Mouse (Mus musculus) thymus, postnatal 0 days (tissue): ENCODE data around the gene Itga1. TPM values are rescaled to one million over a fixed set of nuclear protein-coding genes. Genes with fewer than 3 reads are reported as not detected.

ENCODE experiments used
- DNase-seq: peaks from one replicate; pipeline ENCODE4 v3.0.0-alpha.2; 2015; ENCODE audit warnings: low spot score
- polyA plus RNA-seq: library from polyadenylated mRNA; unstranded; fragments of >200 nt; fragmentation: Nextera tagmentation; extraction: Ambion mirVana; gene quantifications from 2 replicates; pipeline ENCODE4 v1.2.1, GENCODE M21; 2015

The Itga1 gene
- polyA plus RNA-seq, 1 experiment from 2014 or later = 2.5 TPM

GRCm38 (mm10) chr13:115099381-115099780, 2.4 kb downstream of the Itga1 start:
- DNase-seq = no peak

GRCm38 (mm10) chr13:115098227-115098626, 3.5 kb downstream of the Itga1 start:
- DNase-seq = no peak

GRCm38 (mm10) chr13:115096965-115097364, 4.8 kb downstream of the Itga1 start:
- DNase-seq = no peak

- no peak for DNase-seq
Measured at GRCm38 (mm10) chr13:115096216-115096615, 5.5 kb downstream of the Itga1 start.

- DNase-seq = no peak
Measured at GRCm38 (mm10) chr13:115095392-115095791, 6.4 kb downstream of the Itga1 start.

DNA sequence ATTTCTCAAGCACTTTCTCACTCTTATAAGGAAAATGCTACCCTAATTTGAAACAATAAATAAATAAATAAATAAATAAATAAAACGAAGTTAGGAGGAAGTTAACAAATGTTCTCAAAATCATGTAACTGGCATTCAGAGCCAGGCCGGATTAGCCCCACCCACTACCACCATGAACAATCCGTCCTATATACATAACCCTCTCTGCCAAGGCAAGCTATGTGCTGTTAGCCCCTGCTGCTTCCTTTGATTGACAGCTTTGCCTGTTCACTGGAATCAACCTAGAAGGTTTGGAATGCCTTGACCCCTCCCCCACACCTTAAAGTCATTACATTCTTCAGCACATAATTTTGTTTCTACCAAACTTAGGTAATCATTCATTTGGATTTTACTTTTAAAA, 10.3 kb downstream of the Itga1 start:
- no peak for DNase-seq

- DNase-seq = no peak
Measured at GRCm38 (mm10) chr13:115090977-115091445, 10.8 kb downstream of the Itga1 start.

- peak; percentile 93 for DNase-seq
Measured at GRCm38 (mm10) chr13:115090069-115090976, 11.4 kb downstream of the Itga1 start, which contains the start of gene Pelo. Pelo (minus strand) TSS chr13:115090186.

DNA sequence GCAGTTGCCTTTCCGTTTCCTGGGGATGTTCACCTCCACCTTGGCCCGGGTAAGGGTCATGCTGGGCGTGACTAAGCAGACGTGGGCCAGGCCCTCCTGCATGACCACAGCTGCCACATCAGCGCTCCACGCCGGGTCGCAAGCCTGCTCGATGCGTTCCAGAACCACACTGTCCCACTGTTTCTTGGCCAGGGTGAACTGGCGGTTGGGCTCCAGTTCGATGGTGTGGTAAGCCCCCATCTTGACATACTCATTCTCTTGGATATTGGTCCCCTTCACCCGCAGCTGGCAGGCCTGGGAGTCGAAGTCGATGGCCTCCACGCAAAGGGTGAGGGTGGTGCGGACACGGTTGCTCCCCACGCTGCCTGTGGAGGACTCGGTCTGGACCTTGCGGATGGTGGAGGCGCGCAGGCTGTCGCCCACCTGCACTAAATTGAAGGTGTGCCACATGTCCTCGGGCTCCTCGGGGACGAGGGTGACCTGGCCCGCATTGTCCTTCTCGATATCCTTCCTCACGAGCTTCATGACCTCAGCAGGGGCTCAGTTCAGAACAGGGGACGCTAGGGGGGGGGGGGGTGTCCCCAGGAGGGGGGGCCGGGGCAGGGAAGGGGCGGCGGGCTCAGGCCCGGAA, 12.3 kb downstream of the Itga1 start:
- DNase-seq = peak; percentile 30

GRCm38 (mm10) chr13:115089020-115089394, 12.8 kb downstream of the Itga1 start:
- DNase-seq = peak; percentile 7

DNA sequence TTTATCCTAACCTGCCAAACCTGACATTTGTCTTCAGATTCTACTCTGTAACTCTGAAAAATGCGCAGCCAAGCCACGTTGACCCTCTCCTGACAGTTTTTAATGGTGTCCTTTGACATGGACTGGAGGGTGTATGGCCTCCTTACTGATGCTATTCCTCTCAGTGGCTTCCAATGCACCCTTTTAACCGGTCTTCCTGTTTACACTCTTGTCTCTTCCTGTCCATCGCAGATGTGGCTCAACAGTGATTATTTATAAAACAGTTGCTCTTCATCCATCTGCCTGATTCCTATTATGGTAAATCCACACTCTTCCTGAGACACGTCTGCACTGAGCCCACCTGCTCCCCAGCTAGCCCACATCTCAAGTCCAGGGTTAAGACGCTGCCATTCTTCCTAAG, 15.8 kb downstream of the Itga1 start:
- DNase-seq = no peak

GRCm38 (mm10) chr13:115082339-115082738, 19.4 kb downstream of the Itga1 start:
- DNase-seq = no peak

DNA sequence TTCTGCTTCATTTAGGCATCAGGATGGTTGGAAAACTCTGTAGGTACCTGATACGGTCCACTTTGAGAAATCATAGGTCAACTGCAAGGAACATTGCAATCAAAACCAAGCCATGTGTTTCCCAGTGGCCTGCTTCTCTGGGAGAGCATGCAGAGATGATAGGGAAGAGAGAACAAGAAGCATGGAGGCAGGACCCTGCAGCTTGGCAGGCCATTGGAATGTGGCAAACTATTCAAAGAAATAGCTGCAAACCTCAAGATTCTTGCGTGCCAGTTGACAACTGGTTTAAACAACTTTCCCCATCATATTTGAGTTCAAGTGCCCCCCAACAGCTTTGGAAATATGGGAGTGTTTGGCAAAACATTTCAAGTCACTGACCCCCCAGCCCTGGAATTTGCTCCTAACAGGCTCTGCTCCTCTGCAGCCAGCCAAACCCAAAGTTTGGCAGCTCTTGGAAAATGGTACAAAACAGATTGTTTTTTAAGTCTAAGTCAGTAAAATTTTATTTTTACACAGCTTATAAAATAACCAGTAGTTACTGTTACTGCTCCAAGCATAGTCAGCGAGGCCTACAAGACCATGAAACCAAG, 21.7 kb downstream of the Itga1 start:
- no peak for DNase-seq

- DNase-seq = no peak
Measured at GRCm38 (mm10) chr13:115078997-115079685, 22.6 kb downstream of the Itga1 start.

DNA sequence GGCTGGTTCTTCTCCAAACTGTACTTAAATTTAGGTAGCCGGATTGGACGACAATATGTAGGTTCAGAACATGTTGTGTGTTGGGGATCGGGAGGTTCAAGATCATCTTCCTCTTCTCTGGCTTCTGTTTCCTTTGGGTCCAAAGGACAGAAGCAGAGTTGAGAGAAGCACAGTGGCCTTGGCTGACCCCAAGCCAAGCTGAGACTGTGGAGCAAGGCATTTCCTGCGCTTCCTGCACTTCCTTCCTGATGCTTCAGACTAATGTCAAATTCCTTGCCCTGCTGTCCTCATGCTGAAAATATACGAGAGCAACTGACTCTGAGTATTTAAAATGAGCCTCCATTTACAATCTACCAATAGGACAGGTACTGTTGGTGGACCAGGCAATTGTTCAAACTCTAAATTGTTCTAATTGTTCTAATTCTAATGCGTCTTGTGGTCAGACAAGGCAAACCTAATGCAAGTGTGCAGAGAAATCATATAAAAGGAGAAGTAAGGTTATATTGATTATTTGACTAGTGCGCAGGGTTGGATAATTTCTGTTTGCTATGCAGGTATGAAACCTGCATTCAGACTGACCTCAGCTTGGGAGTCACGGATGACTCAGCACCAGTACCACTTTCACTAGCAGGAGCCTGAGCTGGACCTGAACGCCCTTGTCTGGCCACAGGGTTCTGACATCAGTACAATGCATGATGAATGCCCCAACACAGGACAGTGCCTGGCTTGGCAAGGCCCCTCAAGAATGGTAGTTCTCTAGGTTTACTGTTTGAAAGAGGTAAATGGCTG, 24.2 kb downstream of the Itga1 start:
- DNase-seq = no peak

DNA sequence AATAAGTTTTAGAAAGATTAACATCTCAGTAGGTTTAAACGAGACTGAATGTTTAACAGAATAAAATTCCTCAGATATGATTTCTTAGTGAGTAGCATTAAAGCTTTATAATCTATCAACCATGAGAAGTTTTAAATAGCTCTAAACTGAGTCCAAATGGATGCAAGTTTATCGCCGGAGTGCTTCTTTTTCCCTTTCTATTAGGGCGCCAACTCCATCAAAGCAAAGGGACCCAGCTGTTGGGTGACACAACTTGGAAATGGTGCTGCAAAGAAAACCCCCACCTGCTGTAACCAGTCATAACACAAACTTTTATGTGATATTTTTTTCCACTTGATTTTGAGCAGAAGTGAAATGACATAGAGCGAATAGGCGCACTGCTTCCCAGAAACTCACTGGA, 29.4 kb downstream of the Itga1 start:
- no peak for DNase-seq

DNA sequence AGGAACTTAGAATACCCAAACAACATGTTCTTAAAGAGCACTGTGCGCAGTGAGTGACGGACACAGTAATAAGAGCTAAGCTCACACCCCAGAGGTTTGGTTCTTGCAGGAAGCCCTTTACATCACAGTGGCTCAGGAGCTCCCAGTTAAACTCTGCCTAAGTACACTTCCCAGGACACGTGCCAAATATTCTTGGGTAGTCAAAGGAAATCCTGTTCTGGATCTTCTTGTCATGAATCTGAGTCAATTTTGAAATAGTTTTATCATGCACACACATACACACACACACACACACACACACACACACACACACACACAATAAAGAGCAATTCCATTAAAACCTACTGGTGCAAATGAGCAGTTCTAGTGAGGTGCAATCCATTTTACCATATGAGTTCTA, 30.3 kb downstream of the Itga1 start:
- DNase-seq = no peak

DNA sequence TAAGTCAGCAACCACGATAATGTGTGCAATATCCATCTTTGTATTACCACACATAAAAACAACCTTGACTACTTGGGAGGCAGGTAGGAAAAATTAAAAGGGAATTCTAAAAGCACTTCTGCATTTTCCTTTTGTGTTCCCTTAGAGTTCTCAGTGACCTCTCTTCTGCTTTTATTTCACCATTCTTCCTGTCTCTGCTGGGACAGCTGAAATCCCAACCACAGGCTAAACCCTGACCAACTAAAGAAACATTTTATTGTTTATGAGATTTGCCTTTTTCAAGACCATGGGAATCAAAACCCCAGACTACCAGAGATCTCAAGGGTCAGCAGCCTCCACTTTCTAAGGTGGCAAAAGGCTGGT, 33.8 kb downstream of the Itga1 start:
- DNase-seq = no peak

- no peak for DNase-seq
Measured at GRCm38 (mm10) chr13:115067324-115067967, 34.3 kb downstream of the Itga1 start.

- no peak for DNase-seq
Measured at GRCm38 (mm10) chr13:115057555-115057954, 44.2 kb downstream of the Itga1 start.
